Mouse (Mus musculus): ENCODE measurements around the gene Ankrd13a. TPM values are rescaled to one million over a fixed set of nuclear protein-coding genes. Genes with fewer than 3 reads are reported as not detected.
"Not testable (repeated sequence)": the region's sequence is repeated elsewhere in the genome, so short reads cannot be mapped to it uniquely, and the experiment has no call there.

Ankrd13a gene
- polyA plus RNA-seq, 1 experiment from 2014 or later = 35.8 TPM

DNA sequence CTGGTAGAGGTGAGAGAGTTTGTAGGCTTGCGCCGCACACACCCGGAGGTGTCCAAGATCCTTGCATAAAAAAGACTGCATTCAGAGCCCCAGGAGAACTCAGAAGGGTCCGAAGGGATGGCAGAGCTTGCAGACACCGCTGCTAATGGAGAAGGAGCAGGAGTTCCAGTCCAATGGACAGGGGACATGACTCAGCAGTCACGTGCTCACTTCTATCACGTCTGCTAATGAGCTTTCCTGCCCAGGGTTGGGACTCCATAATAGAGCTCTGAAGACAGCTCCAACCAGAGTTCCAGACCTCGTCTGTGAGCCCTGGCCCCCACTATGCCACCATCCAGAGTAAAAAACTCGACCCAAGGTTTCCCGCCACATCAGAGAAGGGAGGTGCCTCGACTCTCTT lies 43.6 kb downstream of the Ankrd13a start:
- 68% methylated on average over 11 of the region's 11 CpGs for WGBS
- H3K36me3 ChIP-seq = peaks cover 4% of the 10 kb centered on the region; the same call in 1 of the 2 replicates
- H3K27ac ChIP-seq (replicated peaks) = no peak overlapping the region
- ATAC-seq (ENCODE audit: low FRiP score, low read depth) = no peak
- no peaks in the 10 kb centered on the region for H3K27me3 ChIP-seq
- H3K4me1 ChIP-seq (replicated peaks) = peaks cover 3% of the 10 kb centered on the region; the same call in 1 of the 2 replicates
- no peak overlapping the region for H3K4me3 ChIP-seq
- no peaks in the 10 kb centered on the region for H3K9me3 ChIP-seq
- H3K9ac ChIP-seq = no peak overlapping the region
- no peak overlapping the region for H3K4me2 ChIP-seq

DNA sequence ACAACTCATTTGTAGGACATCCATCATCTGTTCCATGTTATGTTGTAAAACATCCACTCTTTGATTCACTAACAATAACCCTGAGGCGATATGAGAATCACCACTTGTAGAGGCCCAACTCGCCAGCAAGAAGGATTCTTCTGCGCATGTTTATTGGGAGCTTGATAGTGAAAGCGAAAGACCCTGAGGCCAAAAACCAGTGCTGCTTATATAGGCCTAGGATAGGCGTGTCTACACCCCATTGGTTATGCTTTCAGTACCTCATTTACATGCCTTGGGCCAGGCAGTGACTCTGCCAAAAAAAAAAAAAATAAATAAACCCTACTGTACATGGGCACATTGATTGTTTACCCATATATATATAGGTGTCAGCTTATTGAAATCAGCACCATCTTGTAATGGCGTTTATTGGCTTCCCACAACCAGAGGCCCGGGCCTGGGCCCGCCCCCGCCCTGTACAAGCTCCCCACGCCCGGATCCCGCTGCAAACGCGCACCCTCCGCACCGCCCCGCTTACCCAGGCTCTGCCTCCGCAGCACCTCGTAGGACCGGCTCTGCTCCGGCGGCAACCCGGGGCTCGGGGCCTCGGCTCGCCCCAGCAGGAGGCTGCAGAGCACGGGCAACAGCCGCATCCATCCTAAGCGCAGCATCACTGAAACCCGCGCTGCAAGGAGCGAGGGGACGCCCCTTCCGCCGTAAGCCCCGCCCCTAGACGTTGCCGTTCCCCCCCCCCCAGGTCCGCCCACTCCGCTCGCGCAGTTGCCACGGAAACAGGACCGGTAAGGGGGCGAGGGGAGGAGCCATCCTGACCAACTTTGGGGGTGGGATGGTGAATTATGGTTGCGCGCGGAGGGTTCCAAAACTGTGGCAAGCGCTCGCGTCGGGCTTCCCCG lies 48.6 kb downstream of the Ankrd13a start, which contains the start of gene 1500011B03Rik:
TSS of gene 1500011B03Rik (minus strand) at position 673 of the 893 bp plus-strand sequence.
- Histone ChIP-seq H3K4me1 (replicated peaks) (peaks cover 9% of the 10 kb centered on the region), H3K9me3 (no peaks in the 10 kb centered on the region), H3K36me3 (0 out of 2 replicates have a peak, but pooled peaks cover 4% of the 10 kb centered on the region), H3K4me3 (peak within 1 kb of the TSS; percentile 80), H3K4me2 (peak within 1 kb of the TSS; percentile 66), H3K27ac (replicated peaks) (peak within 1 kb of the TSS; percentile 82), H3K9ac (peak within 1 kb of the TSS; percentile 90), H3K27me3 (no peaks in the 10 kb centered on the region)
- peak; percentile 88 for ATAC-seq (ENCODE audit: low FRiP score, low read depth)
- WGBS = 7% methylated on average over 52 of the region's 53 CpGs

DNA sequence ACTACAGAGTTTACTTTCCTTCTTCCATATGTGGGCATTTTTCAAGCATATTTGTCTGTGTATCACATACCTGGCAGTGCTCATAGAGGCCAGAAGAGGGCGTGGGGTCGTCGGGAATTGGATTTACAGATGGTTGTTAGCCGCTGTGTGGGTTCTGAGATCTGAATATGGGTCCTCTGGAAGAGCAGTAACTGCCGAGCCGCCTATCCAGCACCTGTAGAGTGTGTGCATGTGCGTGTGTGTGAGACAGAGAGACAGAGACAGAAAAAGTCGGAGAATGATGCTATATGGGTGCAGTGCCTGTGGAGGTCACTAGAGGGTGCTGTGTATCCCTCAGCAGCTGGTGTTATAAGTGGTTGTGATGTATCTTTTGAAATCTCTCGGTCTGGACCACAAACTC lies 49.7 kb downstream of the Ankrd13a start:
- Histone ChIP-seq H3K36me3 (0 out of 2 replicates have a peak, but pooled peaks cover 4% of the 10 kb centered on the region), H3K4me2 (peak overlapping the region; percentile 66), H3K27me3 (no peaks in the 10 kb centered on the region), H3K9ac (no peak overlapping the region), H3K4me1 (replicated peaks) (peaks cover 9% of the 10 kb centered on the region), H3K27ac (replicated peaks) (no peak overlapping the region), H3K4me3 (no peak overlapping the region), H3K9me3 (no peaks in the 10 kb centered on the region)
- WGBS = 16% methylated on average over 9 of the region's 9 CpGs
- ATAC-seq (ENCODE audit: low FRiP score, low read depth) = no peak

GRCm38 (mm10) chr5:114825978-114826691 lies 51.7 kb downstream of the Ankrd13a start:
- ATAC-seq (ENCODE audit: low FRiP score, low read depth) = peak; percentile 78
- Histone ChIP-seq H3K27me3 (no peaks in the 10 kb centered on the region), H3K9me3 (no peaks in the 10 kb centered on the region), H3K4me3 (peak overlapping the region; percentile 39), H3K9ac (peak overlapping the region; percentile 38), H3K4me1 (replicated peaks) (peaks cover 9% of the 10 kb centered on the region), H3K4me2 (peak overlapping the region; percentile 71), H3K27ac (replicated peaks) (peak overlapping the region; percentile 63), H3K36me3 (0 out of 2 replicates have a peak, but pooled peaks cover 4% of the 10 kb centered on the region)
- WGBS = 9% methylated on average over 27 of the region's 27 CpGs

DNA sequence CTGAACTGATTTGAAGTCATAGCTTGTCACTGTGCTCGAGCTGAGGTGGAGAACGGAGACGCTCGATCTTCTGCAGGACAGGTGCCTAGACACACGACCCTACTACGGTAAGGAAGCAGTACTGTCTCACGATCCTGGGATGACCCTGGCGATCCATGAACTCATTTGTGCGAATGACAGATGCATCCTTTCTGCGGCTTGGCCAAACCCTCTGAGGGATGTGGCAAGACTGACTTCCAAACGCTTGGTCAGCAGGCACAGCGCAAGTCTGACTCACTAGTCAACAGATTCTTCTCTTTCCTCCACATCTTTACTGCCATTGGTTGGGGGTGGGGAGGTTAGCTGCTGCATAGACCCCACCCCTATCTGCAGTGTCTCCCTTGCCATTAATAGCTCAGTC lies 53.0 kb downstream of the Ankrd13a start:
- ATAC-seq (ENCODE audit: low FRiP score, low read depth) = no peak
- H3K36me3 ChIP-seq = no peaks in the 10 kb centered on the region
- no peak overlapping the region for H3K4me3 ChIP-seq
- H3K27ac ChIP-seq (replicated peaks) = no peak overlapping the region
- no peak overlapping the region for H3K9ac ChIP-seq
- H3K4me2 ChIP-seq = no peak overlapping the region
- H3K4me1 ChIP-seq (replicated peaks) = peaks cover 8% of the 10 kb centered on the region
- H3K27me3 ChIP-seq = no peaks in the 10 kb centered on the region
- no peaks in the 10 kb centered on the region for H3K9me3 ChIP-seq
- WGBS = 91% methylated on average over 12 of the region's 12 CpGs

- ATAC-seq (ENCODE audit: low FRiP score, low read depth) = no peak
- Histone ChIP-seq H3K9ac (no peak overlapping the region), H3K9me3 (no peaks in the 10 kb centered on the region), H3K27ac (replicated peaks) (no peak overlapping the region), H3K4me3 (no peak overlapping the region), H3K4me2 (no peak overlapping the region), H3K36me3 (no peaks in the 10 kb centered on the region), H3K27me3 (no peaks in the 10 kb centered on the region), H3K4me1 (replicated peaks) (peaks cover 7% of the 10 kb centered on the region; the same call in 1 of the 2 replicates)
- 62% methylated on average over 3 of the region's 3 CpGs for WGBS
These were observed 55.3 kb downstream of the Ankrd13a start for GRCm38 (mm10) chr5:114829740-114830139.

DNA sequence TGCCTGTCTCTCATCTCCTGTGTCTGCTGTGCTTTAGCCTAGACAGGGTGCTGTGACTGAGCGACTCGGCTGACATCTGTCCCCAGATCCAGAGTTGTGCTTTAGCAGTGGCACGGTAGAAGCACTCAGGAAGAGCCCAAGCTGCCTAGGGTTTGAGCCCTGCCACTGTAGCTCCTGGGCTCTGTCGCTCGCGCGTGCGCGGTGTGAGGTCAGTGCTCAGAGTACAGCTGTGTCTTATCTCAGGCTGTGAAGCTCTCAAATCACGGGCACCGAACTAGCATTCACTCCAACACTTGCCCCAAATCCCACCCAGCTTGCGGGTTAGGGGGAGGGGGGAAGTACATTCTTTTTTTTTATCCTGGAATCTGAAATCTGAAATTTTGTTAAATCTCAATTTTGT lies 62.4 kb downstream of the Ankrd13a start:
- Histone ChIP-seq H3K27me3 (no peaks in the 10 kb centered on the region), H3K4me1 (replicated peaks) (no peaks in the 10 kb centered on the region), H3K27ac (replicated peaks) (no peak overlapping the region), H3K9me3 (no peaks in the 10 kb centered on the region), H3K4me2 (no peak overlapping the region), H3K36me3 (no peaks in the 10 kb centered on the region), H3K4me3 (no peak overlapping the region), H3K9ac (no peak overlapping the region)
- WGBS = 69% methylated on average over 12 of the region's 12 CpGs
- ATAC-seq (ENCODE audit: low FRiP score, low read depth) = no peak

DNA sequence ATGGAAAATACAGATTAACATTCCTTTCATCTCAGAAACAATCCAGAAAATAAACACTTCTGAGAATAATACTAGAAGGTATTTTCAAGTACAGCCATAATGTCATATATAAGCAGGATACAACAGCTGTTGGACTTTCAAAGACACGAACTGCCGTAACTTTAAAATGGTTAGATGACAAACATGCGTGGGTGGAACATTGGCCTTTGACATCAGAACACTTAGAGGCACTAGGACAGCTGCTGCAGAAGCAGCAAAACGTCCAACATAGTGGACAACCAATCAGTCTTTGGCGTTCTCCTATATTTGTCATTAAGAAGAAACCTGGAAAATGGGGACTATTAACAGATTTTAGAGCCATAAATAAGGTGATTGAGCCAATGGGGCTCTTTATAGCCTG lies 66.0 kb downstream of the Ankrd13a start:
- ATAC-seq (ENCODE audit: low FRiP score, low read depth); H3K27me3 ChIP-seq; H3K36me3 ChIP-seq; H3K9me3 ChIP-seq; H3K4me1 ChIP-seq (replicated peaks); H3K9ac ChIP-seq; H3K4me2 ChIP-seq; H3K27ac ChIP-seq (replicated peaks); H3K4me3 ChIP-seq: not testable (repeated sequence)
- 75% methylated on average over 5 of the region's 5 CpGs for WGBS

DNA sequence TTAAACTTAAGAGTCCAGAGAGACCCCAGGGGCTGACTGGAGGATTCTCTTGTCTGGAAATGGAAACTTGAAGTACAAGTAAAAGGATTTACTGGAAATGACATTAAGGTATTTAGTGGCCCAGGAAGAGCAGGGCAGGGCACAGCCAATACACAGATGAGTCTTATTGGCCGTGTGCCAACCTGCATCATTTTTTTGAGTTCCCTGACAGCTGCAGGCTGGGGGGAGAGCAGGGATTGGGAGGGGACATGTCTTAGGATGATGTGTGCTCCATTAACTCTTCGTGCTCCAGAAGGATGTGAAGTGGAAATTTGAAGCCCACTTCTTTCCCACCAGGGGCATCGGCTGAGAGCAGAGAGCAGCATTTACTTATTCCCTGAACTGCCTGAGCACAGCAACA lies 67.7 kb downstream of the Ankrd13a start:
- not testable (repeated sequence) for H3K9me3 ChIP-seq; H3K27ac ChIP-seq (replicated peaks); ATAC-seq (ENCODE audit: low FRiP score, low read depth); H3K4me1 ChIP-seq (replicated peaks); H3K27me3 ChIP-seq; H3K36me3 ChIP-seq; H3K4me3 ChIP-seq; H3K4me2 ChIP-seq; H3K9ac ChIP-seq
- 41% methylated on average over 3 of the region's 3 CpGs for WGBS

DNA sequence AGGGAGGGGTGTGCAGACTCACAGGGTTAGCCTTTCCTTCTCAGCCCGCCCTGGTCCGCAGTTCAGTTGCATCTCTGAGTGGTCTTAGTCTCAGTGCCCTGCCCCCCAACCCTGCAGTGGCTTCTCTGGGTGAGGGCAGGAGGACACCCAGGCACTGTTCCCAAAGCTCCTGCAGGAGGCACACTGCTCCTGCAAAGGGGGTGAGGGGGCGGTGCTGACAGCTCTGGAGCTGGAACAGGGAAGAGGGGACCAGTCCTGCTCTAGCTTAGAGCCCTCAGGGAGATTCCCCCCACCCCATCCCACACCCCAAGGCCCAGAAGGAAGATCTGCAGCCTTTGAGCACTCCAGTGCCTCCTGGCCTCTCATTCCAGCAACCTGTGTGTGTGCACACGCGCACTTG lies 68.2 kb downstream of the Ankrd13a start:
- Histone ChIP-seq H3K27ac (replicated peaks) (no peak overlapping the region), H3K36me3 (no peaks in the 10 kb centered on the region), H3K9ac (no peak overlapping the region), H3K4me2 (no peak overlapping the region), H3K4me1 (replicated peaks) (peaks cover 7% of the 10 kb centered on the region), H3K27me3 (no peaks in the 10 kb centered on the region), H3K9me3 (no peaks in the 10 kb centered on the region), H3K4me3 (no peak overlapping the region)
- WGBS = 57% methylated on average over 5 of the region's 5 CpGs
- ATAC-seq (ENCODE audit: low FRiP score, low read depth) = no peak

DNA sequence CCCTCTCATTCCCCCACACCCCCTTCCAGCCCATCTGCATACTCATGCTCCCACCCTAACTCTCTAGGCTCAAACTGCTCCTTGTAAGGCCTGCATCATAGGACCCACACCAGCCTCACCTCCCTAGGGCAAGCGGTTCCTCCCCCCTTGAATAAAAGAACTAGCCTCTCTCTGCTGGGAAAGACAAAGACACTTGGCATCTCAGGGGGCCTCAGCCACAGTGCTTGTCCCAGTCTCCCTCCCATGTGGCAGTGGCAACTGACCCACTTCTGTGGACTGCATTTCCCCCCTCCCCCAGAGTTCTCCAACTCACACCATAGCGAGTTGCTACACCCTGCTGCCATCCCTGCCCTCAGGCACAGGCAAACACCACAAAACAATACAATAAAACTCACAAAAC lies 69.9 kb downstream of the Ankrd13a start:
- not testable (repeated sequence) for H3K27me3 ChIP-seq; H3K9me3 ChIP-seq; H3K36me3 ChIP-seq; H3K4me1 ChIP-seq (replicated peaks); ATAC-seq (ENCODE audit: low FRiP score, low read depth); H3K27ac ChIP-seq (replicated peaks); H3K9ac ChIP-seq; H3K4me3 ChIP-seq; H3K4me2 ChIP-seq
- 70% methylated on average over 2 of the region's 2 CpGs for WGBS

GRCm38 (mm10) chr5:114851565-114852236 lies 77.2 kb downstream of the Ankrd13a start:
- no peak for ATAC-seq (ENCODE audit: low FRiP score, low read depth)
- WGBS = 85% methylated on average over 20 of the region's 20 CpGs

More at GRCm38 (mm10) chr5:114851565-114852236, 77.2 kb downstream of the Ankrd13a start:
- Histone ChIP-seq H3K4me3 (no peak overlapping the region), H3K9ac (no peak overlapping the region), H3K4me1 (replicated peaks) (no peaks in the 10 kb centered on the region), H3K4me2 (no peak overlapping the region), H3K36me3 (no peaks in the 10 kb centered on the region), H3K9me3 (no peaks in the 10 kb centered on the region), H3K27me3 (no peaks in the 10 kb centered on the region), H3K27ac (replicated peaks) (no peak overlapping the region)
